Mouse (Mus musculus): ENCODE measurements around the gene Pygo1.

Pygo1 gene

DNA sequence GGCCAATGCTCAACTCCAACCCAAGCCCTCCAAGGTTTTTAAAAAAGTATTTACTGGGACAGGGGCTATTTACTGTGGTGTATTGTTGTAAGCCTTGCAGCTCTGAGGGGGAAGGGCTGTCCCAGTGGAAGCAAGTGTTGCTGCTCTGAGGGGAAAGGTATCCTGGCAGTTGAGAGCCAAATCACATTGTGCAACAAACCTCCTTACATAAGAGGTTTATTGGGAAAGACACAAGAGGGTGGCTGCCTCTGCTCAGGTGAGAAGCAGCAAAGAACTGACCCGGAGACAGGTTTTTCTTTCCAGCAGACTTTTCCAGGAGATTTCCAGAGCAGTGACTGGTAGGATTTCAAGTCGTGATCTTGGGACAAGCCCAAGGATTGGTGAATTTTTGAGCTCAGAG, 10.9 kb downstream of the Pygo1 start:
- DNase-seq (ENCODE audit: low spot score in 2 of 2): no peak

DNA sequence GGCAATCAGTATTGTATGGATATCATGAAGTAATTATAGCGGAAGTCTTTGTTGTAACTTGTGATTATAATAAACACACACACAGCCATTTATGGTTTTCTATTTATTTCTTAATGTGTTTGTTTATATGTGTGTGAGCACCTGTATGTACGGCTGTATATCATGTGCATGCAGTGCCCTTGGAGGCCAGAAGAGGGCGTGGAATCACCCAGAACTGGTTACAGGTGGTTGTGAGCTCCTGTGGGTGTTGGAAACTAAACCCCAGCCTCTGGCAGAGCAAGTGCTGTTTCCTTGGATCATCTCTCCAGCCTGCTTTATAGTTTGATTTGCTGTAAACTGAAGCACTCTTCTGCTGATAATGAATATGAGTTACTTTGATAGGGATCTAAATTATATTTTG, 18.0 kb downstream of the Pygo1 start:
- DNase-seq (ENCODE audit: low spot score in 2 of 2): no peak

DNA sequence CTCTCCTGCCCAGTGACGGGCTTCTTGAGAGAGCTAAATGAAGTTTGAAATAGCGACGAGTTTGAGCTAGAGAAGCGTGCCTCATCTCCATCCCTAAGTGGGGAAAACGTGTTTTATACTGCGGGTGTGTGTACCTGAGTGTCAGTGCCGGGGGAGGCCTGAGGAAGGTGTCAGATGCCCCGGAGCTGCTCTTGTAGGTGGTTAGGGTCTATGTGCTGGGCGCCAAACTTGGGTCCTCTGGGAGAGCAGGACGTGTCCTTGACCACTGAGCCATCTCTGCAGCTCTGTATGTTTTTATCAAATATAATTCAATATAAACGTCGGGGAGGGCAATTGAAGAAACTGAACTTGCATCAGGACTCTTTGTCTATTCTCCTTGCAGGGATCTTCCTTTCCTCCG, 18.8 kb downstream of the Pygo1 start:
- DNase-seq (ENCODE audit: low spot score in 2 of 2): no peak

DNA sequence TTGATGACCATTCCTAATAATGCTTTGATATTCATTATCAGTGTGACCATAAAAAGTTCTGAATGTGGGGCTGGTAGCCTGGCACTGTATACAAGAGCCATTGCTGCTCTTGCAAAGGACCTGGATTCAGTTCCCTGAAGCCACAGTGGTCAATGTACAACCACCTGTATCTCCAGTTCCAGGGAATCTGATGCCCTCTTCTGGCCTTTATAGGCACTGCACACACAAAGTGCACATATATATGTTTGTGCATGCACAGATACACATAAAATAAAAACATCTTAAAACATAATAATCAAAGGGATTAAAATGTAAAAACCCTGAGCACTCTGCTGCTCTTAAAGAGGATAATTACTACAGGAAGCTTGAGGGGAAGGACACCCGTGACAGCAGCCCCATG, 21.6 kb downstream of the Pygo1 start:
- no peak for DNase-seq (ENCODE audit: low spot score in 2 of 2)

DNA sequence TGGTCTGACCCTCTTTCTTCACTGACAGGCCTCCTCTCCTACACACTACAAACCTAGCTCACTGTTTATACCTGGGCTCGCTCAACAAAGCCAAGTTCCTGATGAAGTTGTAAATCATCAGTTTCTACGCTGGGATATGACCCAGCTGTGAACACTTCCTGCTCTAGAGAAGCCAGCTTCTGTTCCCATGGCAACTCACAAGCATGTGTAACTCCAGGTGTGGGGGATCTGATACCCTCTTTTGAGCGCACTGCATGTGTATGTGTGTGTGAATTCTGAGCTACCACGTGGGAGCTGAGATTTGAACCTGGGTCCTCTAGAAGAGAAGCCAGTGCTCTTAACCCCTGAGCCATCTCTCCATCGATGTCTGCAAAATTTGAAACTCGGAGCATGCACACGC, 24.1 kb downstream of the Pygo1 start:
- no peak for DNase-seq (ENCODE audit: low spot score in 2 of 2)

DNA sequence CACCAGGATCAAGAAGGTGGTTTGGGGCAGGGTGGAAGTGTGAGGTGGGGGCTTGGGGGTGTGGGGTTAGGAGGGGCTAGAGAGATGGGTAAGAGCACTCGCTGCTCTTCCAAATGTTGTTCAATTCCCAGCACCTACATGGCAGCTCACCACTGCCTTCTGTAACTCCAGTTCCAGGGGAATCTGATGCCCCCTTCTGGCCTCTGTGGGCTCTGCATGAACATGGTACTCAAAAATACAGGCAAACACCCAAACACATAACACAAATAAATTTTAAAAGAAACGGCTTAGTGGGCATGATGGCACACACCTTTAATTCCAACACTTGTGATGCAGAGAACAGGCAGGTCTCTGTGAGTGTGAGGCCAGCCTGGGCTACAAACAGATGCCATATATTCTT, 29.3 kb downstream of the Pygo1 start:
- no peak for DNase-seq (ENCODE audit: low spot score in 2 of 2)

DNA sequence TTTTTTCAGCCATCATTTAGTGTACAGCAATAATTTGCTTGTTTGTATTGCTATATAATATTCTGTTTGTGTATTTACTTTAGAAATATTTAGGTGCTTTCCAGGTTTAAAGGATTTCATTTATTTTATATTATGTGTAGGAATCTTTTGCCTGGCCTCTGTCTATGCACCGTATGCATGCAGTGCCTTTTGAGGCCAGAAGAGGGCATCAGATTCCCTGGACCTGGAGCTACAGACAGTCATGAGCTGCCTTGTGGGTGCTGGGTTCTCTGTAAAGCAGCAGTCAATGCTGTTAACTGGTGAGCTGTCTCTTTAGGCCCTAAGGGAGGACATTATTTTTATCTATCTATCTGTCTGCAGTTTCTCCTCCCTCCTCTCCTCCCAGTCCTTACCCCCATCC, 30.1 kb downstream of the Pygo1 start:
- no peak for DNase-seq (ENCODE audit: low spot score in 2 of 2)

DNA sequence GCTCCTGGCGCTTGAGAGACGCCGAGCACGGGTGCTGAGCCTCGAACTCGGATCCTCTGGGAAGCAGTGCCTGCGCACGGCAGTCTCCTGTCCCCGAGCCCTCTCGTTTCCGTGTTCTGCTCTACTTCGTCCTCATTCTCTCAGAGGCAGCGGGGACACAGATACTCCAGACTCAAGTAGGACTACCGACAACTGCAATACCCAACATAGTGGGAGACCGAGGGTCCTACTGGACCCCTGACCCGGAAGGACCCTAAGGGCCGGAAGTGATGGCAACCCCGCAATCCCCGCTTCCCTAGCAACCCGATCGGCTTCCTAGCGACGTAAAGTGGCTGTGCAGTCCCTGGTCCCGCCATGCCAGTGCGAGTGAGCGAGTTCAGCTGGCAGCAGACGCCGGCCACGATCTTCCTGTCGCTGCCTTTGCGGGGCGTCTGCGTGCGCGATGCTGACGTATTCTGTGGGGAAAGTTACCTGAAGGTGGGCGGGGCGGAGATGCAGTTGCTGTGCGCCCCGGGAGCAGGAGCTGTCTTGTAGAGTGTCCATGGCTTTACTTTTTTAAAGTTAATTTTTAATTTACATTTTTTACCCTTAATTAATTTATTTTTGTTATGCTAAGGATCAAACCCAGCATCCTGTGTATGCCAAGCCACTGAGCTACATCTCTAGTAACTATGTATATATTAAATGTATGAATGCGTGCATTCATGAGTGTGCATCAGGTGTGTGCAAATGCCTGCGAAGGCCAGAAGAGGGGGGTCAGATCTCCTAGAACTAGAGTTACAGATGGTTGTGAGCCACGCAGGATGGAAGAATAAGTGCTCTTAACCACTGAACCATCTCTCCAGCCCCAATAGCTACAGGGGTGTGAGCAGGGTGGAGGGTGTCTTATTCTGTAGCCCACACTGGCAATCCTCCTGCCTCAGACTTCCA, 33.3 kb downstream of the Pygo1 start, which contains the start of the genes Dyx1c1 and Gm44503:
Dyx1c1 (plus strand) TSS at position 265 of the 930 bp plus-strand sequence.
Gm44503 (plus strand) TSS at position 332 of the 930 bp plus-strand sequence.
- DNase-seq (ENCODE audit: low spot score in 2 of 2): peak; percentile 46 to 56

DNA sequence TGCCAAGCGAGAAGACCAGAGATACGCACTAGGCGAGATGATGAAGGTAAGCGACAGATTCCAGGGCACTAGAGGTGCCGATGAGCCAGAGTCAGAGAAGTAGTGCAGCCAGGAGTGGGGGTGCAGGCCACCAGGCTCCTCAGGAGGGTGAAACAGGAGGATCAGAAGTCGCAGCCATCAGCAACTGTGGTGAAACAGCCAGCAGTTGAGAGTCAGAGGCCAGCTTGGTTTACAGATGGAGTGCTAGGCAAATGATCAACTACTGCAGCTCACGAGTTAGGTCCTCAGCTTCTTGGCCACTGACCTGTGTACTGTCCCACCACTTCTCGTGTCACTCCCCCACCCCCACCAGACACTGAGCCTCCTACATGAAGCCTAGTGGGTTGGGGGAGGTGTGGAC, 35.9 kb downstream of the Pygo1 start:
- no peak for DNase-seq (ENCODE audit: low spot score in 2 of 2)

DNA sequence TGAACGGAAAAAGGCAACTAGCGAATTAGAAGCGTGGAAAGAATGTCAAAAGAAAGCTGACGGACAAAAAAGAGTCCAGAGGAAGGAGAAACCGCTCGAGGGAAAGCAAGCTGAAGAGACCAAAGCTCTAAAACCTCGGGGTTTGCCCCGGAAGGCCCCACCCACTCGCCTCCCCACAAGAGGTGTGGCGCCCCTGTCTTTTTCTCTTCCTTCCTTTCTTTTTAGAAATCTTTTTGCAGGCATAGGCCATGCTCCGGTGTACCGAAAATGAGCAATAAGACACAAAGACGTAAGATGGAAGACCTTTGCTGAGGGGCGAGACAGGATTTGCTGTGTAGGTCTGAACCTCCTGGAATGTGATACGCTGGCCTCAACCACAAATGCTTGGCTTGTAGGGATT, 36.5 kb downstream of the Pygo1 start:
- no peak for DNase-seq (ENCODE audit: low spot score in 2 of 2)

DNA sequence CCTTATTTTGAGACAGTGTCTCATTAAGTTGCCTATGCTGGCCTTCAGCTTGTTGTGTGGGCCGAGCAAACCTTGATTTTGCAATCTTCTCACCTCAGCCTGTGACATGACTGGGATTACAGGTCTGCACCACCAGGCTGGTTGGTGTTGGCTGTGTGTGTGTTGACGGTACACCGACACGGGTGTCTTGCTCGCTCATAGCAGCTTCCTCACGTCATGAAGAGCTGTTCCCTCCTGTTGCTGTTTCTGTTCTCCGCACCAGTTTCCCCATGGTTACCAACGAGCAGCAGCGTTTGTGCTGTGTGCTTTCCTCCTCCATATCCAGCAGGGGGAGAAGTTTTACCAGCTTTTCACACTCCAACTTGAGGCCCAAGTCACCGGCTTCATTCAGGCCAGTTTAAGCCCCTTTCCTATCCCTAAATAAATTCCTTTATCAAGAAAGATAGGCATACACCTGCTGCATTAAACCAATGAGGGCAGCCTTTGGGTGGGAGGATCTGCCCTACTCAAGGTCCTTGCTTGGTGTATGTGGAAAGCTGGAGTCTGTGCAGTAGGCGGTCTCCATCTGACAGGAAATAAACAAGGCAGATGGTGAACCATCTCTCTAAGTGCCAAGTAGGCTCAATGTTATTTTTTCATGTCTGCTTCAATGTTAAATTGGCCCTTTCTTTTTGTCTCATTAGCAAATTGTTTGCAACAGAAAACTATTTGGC, 43.1 kb downstream of the Pygo1 start:
- peak; percentile 29 to 31 for DNase-seq (ENCODE audit: low spot score in 2 of 2)

DNA sequence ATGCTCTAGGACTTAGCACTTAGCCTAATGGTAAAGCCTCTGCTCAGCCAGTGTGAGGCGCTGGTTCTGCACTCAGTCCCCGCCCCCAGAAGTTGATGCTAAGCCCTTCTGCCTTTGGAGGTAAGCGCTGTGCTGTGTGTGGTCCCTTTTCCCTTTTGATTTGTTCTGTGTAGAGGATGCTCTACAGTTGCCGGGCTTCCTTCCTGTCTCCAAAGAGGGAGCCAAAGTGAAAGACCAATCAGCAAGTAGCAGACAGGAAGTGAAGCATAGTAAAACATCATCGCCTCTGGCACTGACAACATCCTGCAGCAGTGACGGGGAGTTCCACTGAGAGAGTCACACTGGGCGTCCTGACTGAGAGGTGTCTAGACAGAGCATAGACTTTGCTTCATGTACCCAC, 44.4 kb downstream of the Pygo1 start:
- no peak for DNase-seq (ENCODE audit: low spot score in 2 of 2)

DNA sequence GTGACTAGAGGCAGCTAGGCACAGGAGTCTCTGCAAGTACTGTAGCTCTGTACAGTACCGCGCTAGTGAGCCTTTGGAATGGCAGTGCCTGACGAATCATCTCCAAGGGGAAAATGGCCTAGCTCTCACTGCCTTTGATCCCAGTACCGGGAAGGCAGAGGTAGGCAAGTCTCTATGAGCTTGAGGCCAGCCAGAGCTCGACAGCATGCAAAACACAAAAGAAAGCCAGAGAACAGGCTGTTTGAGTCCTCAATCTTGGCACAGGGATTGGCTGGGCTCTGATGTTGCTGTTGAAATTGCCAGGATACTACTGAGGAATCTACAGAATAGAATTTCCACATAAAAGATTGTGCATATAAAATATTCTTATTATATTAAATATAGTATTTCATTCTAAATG, 47.0 kb downstream of the Pygo1 start:
- DNase-seq (ENCODE audit: low spot score in 2 of 2): no peak

DNA sequence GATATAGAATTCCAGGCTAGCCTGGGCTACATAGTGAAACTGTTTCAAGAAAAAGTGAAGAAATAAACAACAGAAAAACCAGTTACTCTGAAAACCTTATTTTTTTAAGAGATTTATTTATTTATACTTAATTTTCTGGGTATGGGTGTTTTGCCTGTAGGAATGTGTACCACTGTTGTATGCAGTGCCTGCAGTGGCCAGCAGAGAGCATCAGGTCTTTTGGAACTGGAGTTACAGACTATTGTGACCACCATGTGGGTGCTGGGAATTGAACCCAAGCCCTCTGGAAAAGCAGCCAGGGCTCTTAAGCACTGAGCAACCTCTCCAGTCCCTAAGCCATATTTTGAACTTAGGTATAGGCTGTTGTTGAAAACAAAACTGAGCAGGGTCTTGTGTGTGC, 47.5 kb downstream of the Pygo1 start:
- DNase-seq (ENCODE audit: low spot score in 2 of 2): no peak

DNA sequence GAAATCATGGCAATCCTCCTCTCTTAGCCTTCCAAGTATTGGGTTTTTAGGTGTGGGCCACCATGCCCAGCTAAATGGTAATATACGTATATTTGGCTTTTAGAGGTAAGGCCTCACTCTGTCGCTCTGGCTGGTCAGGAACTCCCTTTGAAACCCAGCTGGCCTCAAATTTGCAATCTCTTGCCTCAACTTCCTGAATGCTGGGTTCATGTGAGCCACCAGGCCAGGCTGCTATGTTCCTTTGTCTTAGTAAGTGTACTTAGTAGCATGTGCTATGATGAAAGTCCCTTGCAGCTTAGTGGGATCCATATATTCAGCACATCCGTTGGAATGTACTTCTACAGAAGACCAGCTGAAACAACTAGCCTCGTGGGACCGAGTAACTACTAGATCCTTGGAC, 49.3 kb downstream of the Pygo1 start:
- DNase-seq (ENCODE audit: low spot score in 2 of 2): no peak

DNA sequence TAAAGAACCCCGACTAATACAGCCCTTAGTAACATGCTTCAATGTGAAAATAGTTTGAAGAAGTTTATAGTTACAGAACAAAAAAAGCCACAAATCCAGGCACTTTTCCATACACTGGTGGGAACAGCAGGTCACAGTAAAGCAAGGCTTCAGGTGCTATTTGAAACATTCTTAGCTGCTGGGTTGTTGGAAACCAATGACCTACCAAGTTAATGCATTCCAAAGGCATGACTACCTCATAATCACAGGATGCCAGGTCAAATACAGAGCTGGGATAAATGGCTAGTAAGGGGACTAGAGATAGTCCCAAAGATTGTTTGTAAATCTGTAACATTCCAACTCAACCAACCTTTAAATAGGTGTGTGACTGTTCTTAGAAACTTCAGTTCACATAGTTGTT, 49.8 kb downstream of the Pygo1 start:
- DNase-seq (ENCODE audit: low spot score in 2 of 2): no peak

DNA sequence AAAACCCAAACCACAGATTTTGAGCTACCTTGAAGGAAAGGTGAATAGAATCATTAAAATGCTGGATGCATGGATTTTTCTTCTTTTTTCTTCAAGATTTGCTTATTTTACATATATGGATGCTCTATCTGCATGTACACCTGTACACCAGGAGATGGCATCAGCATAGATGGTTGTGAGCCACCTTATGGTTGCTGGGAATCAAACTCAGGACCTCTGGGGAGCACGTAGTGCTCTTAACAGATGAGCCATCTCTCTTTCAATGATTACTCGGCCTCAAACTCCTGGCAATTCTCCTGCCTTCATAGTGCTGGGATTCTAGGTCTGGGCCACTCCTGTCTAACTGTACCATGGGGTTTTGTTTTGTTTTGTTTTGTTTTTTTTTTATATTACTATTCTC, 57.6 kb downstream of the Pygo1 start:
- no peak for DNase-seq (ENCODE audit: low spot score in 2 of 2)

DNA sequence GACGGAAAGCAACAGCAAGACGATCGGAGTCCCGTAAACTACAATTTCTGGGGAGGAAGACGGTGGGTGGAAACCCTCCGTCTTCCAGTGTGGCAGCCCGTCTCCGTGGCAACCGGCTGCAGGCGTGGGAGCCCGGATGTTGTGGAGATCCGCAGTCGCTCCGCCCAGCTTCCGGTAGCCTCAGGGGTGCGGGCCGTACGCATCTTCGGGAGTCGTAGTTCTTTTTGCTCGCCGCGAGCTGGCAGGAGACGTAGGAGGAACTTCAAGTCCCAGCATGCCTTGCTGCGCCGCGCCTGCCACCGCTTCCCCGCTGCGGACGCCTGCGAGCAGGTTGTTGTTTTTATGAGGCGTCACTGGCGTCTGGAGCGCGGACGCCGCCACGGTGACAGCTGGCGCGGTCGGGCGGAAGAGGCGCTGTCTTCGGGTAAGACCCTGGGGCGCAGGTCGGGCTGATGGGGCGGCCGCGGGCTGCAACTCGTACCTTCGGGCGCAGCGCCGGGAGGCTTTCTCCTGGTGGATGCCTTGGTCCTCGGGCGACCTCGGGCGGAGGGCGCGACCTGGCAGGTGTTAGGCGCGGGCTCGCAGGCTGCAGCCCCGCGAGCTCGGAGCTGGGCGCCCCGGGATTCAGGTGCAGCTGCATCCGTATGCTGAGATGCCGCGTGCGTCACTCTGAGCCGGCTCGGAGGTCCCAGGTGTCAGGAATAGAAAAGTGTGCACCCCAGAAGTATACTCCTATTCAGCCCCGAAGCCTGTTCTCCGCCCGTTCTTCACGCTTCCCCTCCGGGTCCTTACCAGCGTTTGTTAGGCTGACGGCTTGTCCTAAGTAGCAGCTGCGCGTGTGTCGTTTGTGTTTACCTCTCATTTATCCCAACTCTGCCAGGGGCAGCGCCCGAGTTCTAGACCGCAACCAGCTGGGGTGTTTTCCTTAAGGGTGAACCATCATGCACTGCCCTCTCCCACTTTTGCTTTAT, 60.1 kb downstream of the Pygo1 start, which contains the start of the genes Ccpg1os and Ccpg1:
Ccpg1os (minus strand) TSS at position 133 of the 971 bp plus-strand sequence.
Ccpg1 (plus strand) TSS at position 180 of the 971 bp plus-strand sequence.
- DNase-seq (ENCODE audit: low spot score in 2 of 2): peak; percentile 89 to 95

DNA sequence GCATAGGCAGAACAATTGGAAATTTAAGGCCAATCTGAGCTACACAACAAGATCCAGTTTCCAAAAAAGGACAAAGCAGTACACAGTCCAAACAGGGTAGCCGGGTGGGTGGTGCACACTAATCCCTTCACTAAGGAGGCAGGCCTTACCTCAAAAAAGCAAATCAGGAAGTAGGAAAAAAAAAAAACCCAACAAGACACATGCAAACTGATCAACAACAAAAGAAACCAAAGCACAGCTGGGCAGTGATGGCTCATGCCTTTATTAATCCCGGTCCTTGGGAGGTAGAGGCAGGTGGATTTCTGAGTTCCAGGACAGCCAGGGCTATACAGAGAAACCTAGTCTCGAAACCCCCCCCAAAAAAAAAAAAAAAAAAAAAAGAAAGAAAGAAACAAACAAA, 62.3 kb downstream of the Pygo1 start:
- no peak for DNase-seq (ENCODE audit: low spot score in 2 of 2)

DNA sequence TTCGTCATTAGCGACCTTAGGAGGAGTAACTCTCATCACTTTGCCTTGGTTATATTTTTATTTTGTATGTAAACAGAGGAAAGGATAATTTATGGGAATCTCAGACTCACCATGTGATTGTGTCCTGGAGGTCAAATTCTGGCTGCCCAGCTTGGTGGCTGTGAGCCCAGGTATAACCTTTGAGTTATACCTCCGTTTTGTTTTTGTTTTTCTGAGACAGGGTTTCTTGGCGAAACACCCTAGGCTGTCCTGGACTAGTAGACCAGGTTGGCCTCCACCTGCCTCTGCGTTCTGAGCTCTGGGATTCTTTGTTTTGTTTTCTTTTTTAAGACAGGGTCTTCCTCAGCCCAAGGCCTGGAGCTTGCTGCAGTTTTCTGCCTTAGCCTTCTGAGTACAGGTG, 63.3 kb downstream of the Pygo1 start:
- DNase-seq (ENCODE audit: low spot score in 2 of 2): no peak

DNA sequence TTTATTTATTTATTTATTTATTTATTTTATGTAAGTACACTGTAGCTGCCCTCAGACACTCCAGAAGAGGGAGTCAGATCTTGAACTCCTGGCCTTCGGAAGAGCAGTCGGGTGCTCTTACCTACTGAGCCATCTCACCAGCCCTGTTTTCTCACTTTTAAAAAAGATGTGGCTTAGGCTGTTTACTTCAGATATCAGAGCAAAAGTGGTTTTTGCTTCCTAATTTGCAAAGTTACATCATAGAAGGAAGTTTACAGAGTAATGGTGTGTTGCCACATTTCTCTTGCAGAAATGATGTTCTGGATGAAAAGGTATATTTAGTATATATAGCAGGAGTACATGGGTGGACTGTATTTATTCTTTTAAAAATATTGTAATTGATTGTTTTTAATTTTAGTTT, 66.0 kb downstream of the Pygo1 start:
- DNase-seq (ENCODE audit: low spot score in 2 of 2): no peak

DNA sequence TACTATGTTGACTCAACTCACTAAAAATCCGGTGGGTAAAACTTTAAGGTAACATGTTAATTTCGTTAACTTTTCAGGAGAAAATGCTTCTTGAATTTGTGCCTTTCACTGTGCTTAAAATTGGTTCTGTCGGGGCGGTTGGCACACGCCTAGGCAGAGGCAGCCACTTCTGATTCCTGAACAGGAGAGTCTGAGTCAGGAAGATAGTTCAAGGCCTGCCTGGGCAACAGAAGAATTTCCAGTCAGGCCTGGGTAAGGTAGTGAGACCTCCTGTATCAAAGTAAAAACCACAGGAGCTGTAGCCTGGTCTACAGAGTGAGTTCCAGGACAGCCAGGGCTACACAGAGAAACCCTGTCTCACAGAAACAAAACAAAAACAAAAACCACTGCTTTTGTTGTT, 67.1 kb downstream of the Pygo1 start:
- no peak for DNase-seq (ENCODE audit: low spot score in 2 of 2)
